Mouse (Mus musculus) CH12.LX (cell line): ENCODE measurements around the gene Ube2f. TPM values are rescaled to one million over a fixed set of nuclear protein-coding genes. Genes with fewer than 3 reads are reported as not detected.

Source experiments
- DNase-seq: peaks from one replicate; pipeline ENCODE4 v3.0.0-alpha.2; 2013; ENCODE audit errors: extremely low read depth
- H3K27ac ChIP-seq: 2 replicates; pipeline ENCODE4 v1.5.1; 2012; ENCODE audit warnings: low read depth, mild to moderate bottlenecking, control low read depth, moderate library complexity; ENCODE audit not compliant: insufficient read depth
- H3K27me3 ChIP-seq: replicated peaks from 2 replicates; pipeline ENCODE3; 2012; ENCODE audit warnings: inconsistent platforms
- H3K36me3 ChIP-seq, 2 experiments: replicated peaks in 1 of 2; 2 replicates each; pipeline versions ENCODE3 to v1.6.1; 2012; ENCODE audit warnings: inconsistent platforms in 1 of 2, low read length in 1 of 2, mild to moderate bottlenecking in 1 of 2, mixed read lengths in 1 of 2, moderate library complexity in 1 of 2; ENCODE audit not compliant: control insufficient read depth in 1 of 2, insufficient read depth in 1 of 2
- H3K4me1 ChIP-seq, 2 experiments: 2 replicates each; pipeline ENCODE4 v1.6.1; 2012; ENCODE audit warnings: inconsistent platforms in 1 of 2, moderate library complexity in 1 of 2; ENCODE audit not compliant: insufficient read depth in 2 of 2, control insufficient read depth in 1 of 2
- H3K4me2 ChIP-seq: 2 replicates; pipeline ENCODE4 v1.6.1; 2012; ENCODE audit warnings: low read depth, mild to moderate bottlenecking, control low read depth; ENCODE audit not compliant: poor library complexity, insufficient read depth, severe bottlenecking
- H3K4me3 ChIP-seq, 3 experiments: fragments of 150-350 bp in 1 of 3; sonication (generic) in 1 of 3; replicated peaks in 1 of 3; 2 replicates each; pipeline versions ENCODE3 to v1.5.1; 2011 to 2012; ENCODE audit warnings: low read depth in 2 of 3, low read length in 2 of 3, mild to moderate bottlenecking in 2 of 3, moderate library complexity in 2 of 3, control low read depth in 1 of 3, improper control_type of control experiment in 1 of 3, inconsistent platforms in 1 of 3, mixed read lengths in 1 of 3; ENCODE audit not compliant: poor library complexity in 1 of 3
- H3K79me2 ChIP-seq: replicated peaks from 2 replicates; pipeline ENCODE4 v1.6.1; 2012; ENCODE audit warnings: mild to moderate bottlenecking, moderate library complexity; ENCODE audit not compliant: control insufficient read depth, poor library complexity, insufficient read depth, severe bottlenecking; ENCODE audit errors: extremely low read depth
- H3K9ac ChIP-seq: 2 replicates; pipeline ENCODE4 v1.6.1; 2012; ENCODE audit warnings: low read depth, mild to moderate bottlenecking, control low read depth, moderate library complexity; ENCODE audit not compliant: insufficient read depth
- H3K9me3 ChIP-seq: replicated peaks from 2 replicates; pipeline ENCODE3; 2012; ENCODE audit warnings: low read length, inconsistent platforms, mixed read lengths
- BHLHE40 ChIP-seq: IDR thresholded peaks from 2 replicates; pipeline ENCODE4 v1.6.1; 2011; ENCODE audit warnings: mild to moderate bottlenecking, low read depth, low read length, improper control_type of control experiment
- CHD2 ChIP-seq: IDR thresholded peaks from 2 replicates; pipeline ENCODE4 v1.6.1; 2011; ENCODE audit warnings: low read length, improper control_type of control experiment
- CTCF ChIP-seq, 2 experiments: IDR thresholded peaks in 1 of 2; conservative IDR thresholded peaks in 1 of 2; 2 replicates each; pipeline ENCODE4 v1.5.1; 2011 to 2012; ENCODE audit warnings: low read depth in 2 of 2, low read length in 2 of 2, improper control_type of control experiment in 1 of 2, inconsistent platforms in 1 of 2, mild to moderate bottlenecking in 1 of 2, moderate library complexity in 1 of 2
- E2F4 ChIP-seq: IDR thresholded peaks from 2 replicates; pipeline ENCODE4 v1.6.1; 2011; ENCODE audit warnings: low read depth, low read length, improper control_type of control experiment; ENCODE audit not compliant: insufficient replicate concordance
- EP300 ChIP-seq: IDR thresholded peaks from 2 replicates; pipeline ENCODE4 v1.6.1; 2011; ENCODE audit warnings: low read length, improper control_type of control experiment
- JUN ChIP-seq: IDR thresholded peaks from 2 replicates; pipeline ENCODE4 v1.6.1; 2011; ENCODE audit warnings: low read depth, mild to moderate bottlenecking, low read length, improper control_type of control experiment, moderate library complexity; ENCODE audit not compliant: insufficient read depth
- KAT2A ChIP-seq: IDR thresholded peaks from 2 replicates; pipeline ENCODE4 v1.6.1; 2012; ENCODE audit warnings: low read length, improper control_type of control experiment, inconsistent platforms; ENCODE audit not compliant: insufficient replicate concordance
- MAFK ChIP-seq: IDR thresholded peaks from 2 replicates; pipeline ENCODE4 v1.6.1; 2011; ENCODE audit warnings: low read length, improper control_type of control experiment; ENCODE audit not compliant: insufficient replicate concordance
- MAZ ChIP-seq: IDR thresholded peaks from 2 replicates; pipeline ENCODE4 v1.6.1; 2012; ENCODE audit warnings: low read depth, mild to moderate bottlenecking, inconsistent platforms, low read length, improper control_type of control experiment, moderate library complexity
- MYC ChIP-seq: IDR thresholded peaks from 2 replicates; pipeline ENCODE4 v1.6.1; 2011; ENCODE audit warnings: low read depth, mild to moderate bottlenecking, improper control_type of control experiment, low read length
- PAX5 ChIP-seq: IDR thresholded peaks from 2 replicates; pipeline ENCODE4 v1.6.1; 2012; ENCODE audit warnings: low read length, inconsistent platforms, mixed read lengths
- RAD21 ChIP-seq: IDR thresholded peaks from 2 replicates; pipeline ENCODE4 v1.6.1; 2011; ENCODE audit warnings: low read depth, mild to moderate bottlenecking, low read length, improper control_type of control experiment, moderate library complexity
- SMC3 ChIP-seq: IDR thresholded peaks from 2 replicates; pipeline ENCODE4 v1.6.1; 2011; ENCODE audit warnings: low read depth, low read length, improper control_type of control experiment
- TCF12 ChIP-seq: IDR thresholded peaks from 2 replicates; pipeline ENCODE4 v1.6.1; 2014; ENCODE audit warnings: low read depth, mild to moderate bottlenecking, inconsistent platforms, low read length, improper control_type of control experiment
- UBTF ChIP-seq: IDR thresholded peaks from 2 replicates; pipeline ENCODE4 v1.6.1; 2012; ENCODE audit warnings: low read depth, mild to moderate bottlenecking, inconsistent platforms, low read length, improper control_type of control experiment, moderate library complexity
- USF1 ChIP-seq: IDR thresholded peaks from 2 replicates; pipeline ENCODE4 v1.6.1; 2014; ENCODE audit warnings: low read depth, mild to moderate bottlenecking, inconsistent platforms, low read length, improper control_type of control experiment
- ZNF384 ChIP-seq: IDR thresholded peaks from 2 replicates; pipeline ENCODE4 v1.6.1; 2012; ENCODE audit warnings: low read depth, low read length, improper control_type of control experiment, inconsistent platforms
- dilution Hi-C: fragments of 300-500 bp; cut with MboI; formaldehyde crosslinking; loops from 2 replicates; pipeline ENCODE4 v1.14.3; 2020; ENCODE audit warnings: low sequenced_read_pairs; ENCODE audit not compliant: extremely low pct_unique_long_range_greater_than_20kb, extremely low pct_ligation_motif_present
- in situ Hi-C: fragments of 300-500 bp; cut with MboI; formaldehyde crosslinking; loops from 3 replicates; pipeline ENCODE4 v1.14.3; 2019; ENCODE audit warnings: low sequenced_read_pairs, low pct_ligation_motif_present, low pct_unique_long_range_greater_than_20kb, mixed read lengths
- polyA plus RNA-seq: library from polyadenylated mRNA; unstranded; fragments of >175 nt; gene quantifications from 2 replicates; pipeline ENCODE4 v1.2.1, GENCODE M21; 2012; ENCODE audit warnings: low read depth; ENCODE audit not compliant: insufficient read length
- total RNA-seq, 2 experiments: library from RNA; depleted of rRNA; stranded (reverse); fragments of 300-350 nt in 1 of 2; fragments of >200 nt in 1 of 2; gene quantifications; 2 replicates each; pipeline ENCODE4 v1.2.3; 2012 to 2014

The Ube2f gene
- total and polyA plus RNA-seq, 3 experiments = 30.3 to 70.5 (median 58.1) TPM

- H3K4me2 ChIP-seq = no peak overlapping the region
- H3K79me2 ChIP-seq = no peaks in the 10 kb centered on the region
- DNase-seq = no peak
- dilution Hi-C loops (no loop called here), in situ Hi-C loops (no loop called here)
- H3K27me3 ChIP-seq = peaks cover 3% of the 10 kb centered on the region
- no peaks in the 10 kb centered on the region for H3K9me3 ChIP-seq
- no peak overlapping the region for H3K9ac ChIP-seq
- H3K4me3 ChIP-seq = no peak overlapping the region
- peaks cover 1 to 5% of the 10 kb centered on the region in 2 experiments; a peak in 1 of 4 replicates for H3K4me1 ChIP-seq
- TF ChIP-seq USF1 (no peak), PAX5 (no peak), JUN (no peak), MAZ (no peak), MYC (no peak), ZNF384 (no peak), MAFK (no peak), UBTF (no peak), EP300 (no peak), TCF12 (no peak), KAT2A (no peak), E2F4 (no peak), RAD21 (no peak), CTCF (conservative IDR thresholded peaks at IDR 0.05 in 1 of 2, IDR thresholded peaks at IDR 0.05 in 1 of 2; ENCODE audit: low read depth in 2 of 2, low read length in 2 of 2) (no peak)
- H3K36me3 ChIP-seq = no peaks in the 10 kb centered on the region
- H3K27ac ChIP-seq = no peak overlapping the region
Observed at GRCm38 (mm10) chr1:91231142-91231541, 19.0 kb upstream of the Ube2f start.

GRCm38 (mm10) chr1:91231896-91232295, 18.2 kb upstream of the Ube2f start:
- H3K4me1 ChIP-seq = peaks cover 0 to 5% of the 10 kb centered on the region in 2 experiments; a peak in 1 of 4 replicates
- H3K79me2 ChIP-seq = no peaks in the 10 kb centered on the region
- H3K9me3 ChIP-seq = no peaks in the 10 kb centered on the region
- H3K4me3 ChIP-seq = no peak overlapping the region
- no peak for DNase-seq
- no peak overlapping the region for H3K9ac ChIP-seq
- H3K27ac ChIP-seq = no peak overlapping the region
- H3K36me3 ChIP-seq = no peaks in the 10 kb centered on the region
- dilution Hi-C loops = no loop called here
- in situ Hi-C loops = no loop called here
- H3K4me2 ChIP-seq = no peak overlapping the region
- TF ChIP-seq RAD21 (no peak), UBTF (no peak), KAT2A (no peak), PAX5 (no peak), USF1 (no peak), SMC3 (no peak), CHD2 (no peak), BHLHE40 (no peak)
- peaks cover 3% of the 10 kb centered on the region for H3K27me3 ChIP-seq
